Mouse (Mus musculus): Measurements from ENCODE around the gene Nucb1.

GRCm38 (mm10) chr7:45514411-45514810 lies 4.2 kb upstream of the Nucb1 start:
- TF ChIP-seq CTCF (IDR thresholded peaks at IDR 0.05; ENCODE audit: borderline replicate concordance, extremely low read depth, insufficient read depth, insufficient read length) (no peak), POLR2A (IDR thresholded peaks at IDR 0.05; ENCODE audit: borderline replicate concordance, extremely low read depth, insufficient read depth, insufficient read length, poor library complexity, severe bottlenecking) (no peak)

Measured in brain, embryonic 14.5 days (tissue).